Mouse (Mus musculus) activated CD4-positive, CD25-positive, alpha-beta regulatory T cell, adult 4 months (primary cell): ENCODE results near the gene Mphosph10. TPM values are rescaled to one million over a fixed set of nuclear protein-coding genes. Genes with fewer than 3 reads are reported as not detected.

Source experiments
- ATAC-seq: one replicate; pipeline ENCODE4 v1.8.0; 2017
- polyA plus RNA-seq, 2 experiments: library from polyadenylated mRNA; unstranded; fragments of 100-300 nt; shearing (Covaris generic); gene quantifications; one replicate each; pipeline ENCODE4 v1.2.1; 2017

Gene Mphosph10
- polyA plus RNA-seq, 2 experiments from 2014 or later, result 46.9 to 50.2 TPM

- no peak for ATAC-seq
These were observed 42.8 kb downstream of the Mphosph10 start for GRCm38 (mm10) chr7:64349147-64349861.

- no peak for ATAC-seq
These were observed 44.3 kb downstream of the Mphosph10 start for GRCm38 (mm10) chr7:64347813-64348212.

DNA sequence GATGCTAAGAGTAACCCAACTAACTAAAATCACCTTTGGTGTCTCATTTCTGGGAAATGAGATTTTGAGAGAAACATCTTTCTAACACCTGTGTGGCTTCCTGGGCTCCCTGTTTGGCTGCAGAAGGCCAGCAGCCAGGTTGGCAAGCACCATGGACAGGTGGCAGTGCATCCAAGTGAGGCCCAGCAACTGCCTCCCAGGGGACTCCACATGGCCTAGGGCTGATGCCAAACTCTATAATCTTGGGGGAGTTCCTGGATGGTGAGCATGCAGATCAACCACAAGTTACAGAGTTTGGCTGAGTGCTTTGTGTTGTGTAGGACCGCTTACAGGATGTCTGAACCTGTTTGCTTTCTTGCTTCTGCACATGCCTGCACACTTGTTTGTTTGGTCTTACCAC is 59.4 kb downstream of the Mphosph10 start:
- ATAC-seq, result no peak

- ATAC-seq, result no peak
These were observed 60.8 kb downstream of the Mphosph10 start for GRCm38 (mm10) chr7:64331309-64331708.

GRCm38 (mm10) chr7:64327486-64327885 is 64.6 kb downstream of the Mphosph10 start:
- no peak for ATAC-seq

DNA sequence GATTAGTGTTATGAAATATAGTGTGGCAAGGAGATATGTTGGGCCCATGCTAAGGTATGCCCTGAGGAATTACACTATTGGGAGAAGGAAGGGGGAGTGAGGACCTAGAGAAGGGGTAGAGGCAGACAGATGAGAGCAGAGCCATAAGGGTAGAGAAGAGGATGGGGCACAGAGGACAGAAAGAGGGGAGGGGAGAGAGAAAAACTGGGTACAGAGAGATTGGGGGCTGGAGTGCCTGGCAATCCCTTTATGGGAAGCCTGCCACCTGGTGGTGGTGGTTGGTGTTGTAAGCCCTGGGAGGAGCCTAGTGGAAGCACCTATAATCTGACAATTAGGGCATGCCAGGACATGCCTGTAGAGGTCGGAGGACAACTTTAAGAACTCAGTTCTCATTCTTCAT is 65.2 kb downstream of the Mphosph10 start:
- peak; percentile 96 for ATAC-seq

Other genes starting within 250 kb of the Mphosph10 start
- gene Trpm1, start 238.4 kb downstream of the Mphosph10 start, polyA plus RNA-seq, result 1 to 10 TPM; 4.6 to 7.4 TPM
- gene Mtmr10, start 104.6 kb downstream of the Mphosph10 start, polyA plus RNA-seq, result 1 to 10 TPM; 4.5 to 5.0 TPM
- gene Fan1, start 18.2 kb downstream of the Mphosph10 start, polyA plus RNA-seq, result 1 to 10 TPM; 4.1 to 4.6 TPM
- gene Mcee, start 339 bp upstream of the Mphosph10 start, polyA plus RNA-seq, result 10 to 100 TPM; 25.5 to 26.7 TPM
- not detected for gene Apba2, start 109.4 kb upstream of the Mphosph10 start, polyA plus RNA-seq